Mouse (Mus musculus) heart, embryonic 14.5 days (tissue): ENCODE results near the gene Car10. TPM values are rescaled to one million over a fixed set of nuclear protein-coding genes. Genes with fewer than 3 reads are reported as not detected.

Experiments used
- ATAC-seq: fragments of 200-750 bp; cut with Nextera tagmentation; 2 replicates; pipeline ENCODE4 v1.8.0; 2017; ENCODE audit warnings: low read depth, moderate TSS enrichment; ENCODE audit not compliant: insufficient number of reproducible peaks, insufficient read depth, low FRiP score
- H3K27ac ChIP-seq, 2 experiments: fragments of 200-500 bp in 1 of 2; fragments of 300-500 bp in 1 of 2; sonication (generic) in 1 of 2; replicated peaks in 1 of 2; 2 replicates each; pipeline ENCODE4 v1.5.1; 2012 to 2014; ENCODE audit warnings: low read depth in 2 of 2, low read length in 2 of 2, control low read depth in 1 of 2, mild to moderate bottlenecking in 1 of 2, mixed read lengths in 1 of 2; ENCODE audit not compliant: control insufficient read depth in 1 of 2, insufficient read depth in 1 of 2
- H3K27me3 ChIP-seq: fragments of 300-500 bp; sonication (generic); 2 replicates; pipeline ENCODE4 v1.6.1; 2014; ENCODE audit warnings: mild to moderate bottlenecking, low read length, control low read depth; ENCODE audit not compliant: control insufficient read depth, insufficient read depth
- H3K36me3 ChIP-seq: fragments of 300-500 bp; sonication (generic); 2 replicates; pipeline ENCODE4 v1.6.1; 2014; ENCODE audit warnings: mild to moderate bottlenecking, control low read depth, low read length, mixed read lengths; ENCODE audit not compliant: control insufficient read depth, insufficient read depth
- H3K4me1 ChIP-seq, 2 experiments: fragments of 200-500 bp in 1 of 2; fragments of 300-500 bp in 1 of 2; sonication (generic) in 1 of 2; 2 replicates each; pipeline ENCODE4 v1.6.1; 2012 to 2014; ENCODE audit warnings: low read length in 2 of 2, control low read depth in 1 of 2, mixed read lengths in 1 of 2; ENCODE audit not compliant: control insufficient read depth in 2 of 2, insufficient read depth in 2 of 2
- H3K4me2 ChIP-seq: fragments of 300-500 bp; sonication (generic); 2 replicates; pipeline ENCODE4 v1.6.1; 2014; ENCODE audit warnings: mild to moderate bottlenecking, low read length
- H3K4me3 ChIP-seq, 2 experiments: fragments of 200-500 bp in 1 of 2; fragments of 300-500 bp in 1 of 2; sonication (generic) in 1 of 2; 2 replicates each; pipeline ENCODE4 v1.5.1; 2012 to 2014; ENCODE audit warnings: low read length in 2 of 2, mild to moderate bottlenecking in 2 of 2, control low read depth in 1 of 2, low read depth in 1 of 2, moderate library complexity in 1 of 2; ENCODE audit not compliant: control insufficient read depth in 1 of 2, insufficient read depth in 1 of 2
- H3K9ac ChIP-seq: fragments of 300-500 bp; sonication (generic); 2 replicates; pipeline ENCODE4 v1.6.1; 2014; ENCODE audit warnings: mild to moderate bottlenecking, low read length
- H3K9me3 ChIP-seq: fragments of 300-500 bp; sonication (generic); 2 replicates; pipeline ENCODE4 v1.6.1; 2016; ENCODE audit warnings: low read length, control low read depth; ENCODE audit not compliant: control insufficient read depth
- WGBS: fragments of 180-500 bp; shearing (Covaris S2); extraction: QIAGEN DNeasy Blood & Tissue Kit; methylation state at CpG from one replicate; pipeline ENCODE4 v1.1.7; 2014; 5-methylcytosine and 5-hydroxymethylcytosine counted together
- polyA plus RNA-seq: library from polyadenylated mRNA; unstranded; fragments of >200 nt; fragmentation: Nextera tagmentation; extraction: Ambion mirVana; gene quantifications from 2 replicates; pipeline ENCODE4 v1.2.1, GENCODE M21; 2014

The Car10 gene
- 0.07 TPM in 1 of 2 replicates, not detected in the other for polyA plus RNA-seq

DNA sequence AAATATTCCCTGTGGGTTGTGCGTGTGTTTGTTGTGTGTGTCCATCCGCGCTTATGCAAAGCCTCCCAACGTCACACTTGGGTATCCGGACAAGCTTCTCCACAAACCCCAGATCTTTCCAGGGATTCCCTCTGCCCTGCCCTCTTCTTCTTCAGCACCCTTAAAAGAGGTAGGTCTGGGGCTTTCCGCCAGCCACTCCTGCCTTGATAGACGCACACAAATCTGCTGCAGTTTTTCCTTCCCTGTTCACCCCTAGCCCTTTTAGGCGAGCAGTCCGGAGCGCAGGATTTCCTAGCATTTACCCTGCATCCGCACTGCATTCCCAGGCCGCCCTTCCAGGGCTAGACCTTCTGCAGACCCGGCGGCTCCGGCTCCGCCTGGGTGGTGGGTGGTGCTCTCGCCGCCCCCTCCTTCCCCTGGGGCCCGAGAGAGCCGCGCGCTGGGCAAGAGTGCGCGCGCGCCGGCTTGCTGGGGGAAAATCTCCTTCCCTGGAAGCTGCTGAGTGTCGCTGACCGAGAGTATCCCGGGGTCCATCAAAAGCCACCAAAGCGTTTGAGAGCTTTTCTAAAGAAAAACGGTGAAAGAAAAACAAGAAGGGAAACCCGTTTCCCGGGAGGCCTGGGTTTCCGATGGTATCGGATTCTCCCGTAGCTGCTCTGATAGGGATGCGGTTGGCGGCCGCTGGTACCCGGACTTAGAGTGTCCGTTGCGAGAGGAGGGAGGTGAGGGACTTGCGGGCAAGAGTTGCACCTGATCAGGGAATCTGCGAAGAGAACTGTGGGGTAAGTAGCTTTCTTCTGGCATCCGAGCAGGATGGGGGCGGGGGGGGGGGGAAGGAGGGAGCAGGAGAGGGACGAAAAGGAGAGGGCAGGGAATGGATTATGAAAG is at the start of gene Car10:
Gene Car10 (plus strand): TSS at position 88 of the 888 bp plus-strand sequence.
- H3K27me3 ChIP-seq = peaks cover 66% of the 10 kb centered on the region
- H3K4me2 ChIP-seq = peak within 1 kb of the TSS; percentile 62
- H3K9ac ChIP-seq = no peak within 1 kb of the TSS
- H3K27ac ChIP-seq = no peak within 1 kb of the TSS
- under 1% methylated on average over 46 of the region's 48 CpGs for WGBS
- no peak for ATAC-seq
- H3K4me1 ChIP-seq = peaks cover 2% of the 10 kb centered on the region in 2 experiments; a peak in 1 of 4 replicates
- H3K4me3 ChIP-seq = peak within 1 kb of the TSS; percentile 12 to 38; a peak in 3 of 4 replicates
- no peaks in the 10 kb centered on the region for H3K36me3 ChIP-seq
- H3K9me3 ChIP-seq = no peaks in the 10 kb centered on the region

DNA sequence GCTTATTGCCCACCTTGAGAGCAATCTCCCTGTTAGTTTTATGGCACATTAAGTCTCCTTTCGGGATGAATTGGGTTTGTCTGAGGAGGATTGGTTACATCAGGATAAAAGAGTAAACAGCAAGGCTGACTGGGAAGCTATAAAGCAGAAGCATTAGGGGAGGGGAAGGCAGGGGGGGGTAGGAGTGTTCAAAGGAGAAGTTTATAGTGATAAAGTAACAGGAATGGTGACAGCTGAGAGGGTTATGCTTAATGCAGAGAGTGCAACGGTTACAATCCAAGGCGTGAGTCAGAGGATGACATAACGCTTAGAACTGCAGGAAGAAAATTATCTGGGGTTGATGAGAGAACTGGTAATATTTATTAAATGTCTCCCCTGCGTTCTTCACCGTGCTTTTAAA is 32.8 kb upstream of the Car10 start:
- Histone ChIP-seq H3K4me3 (no peak overlapping the region), H3K27ac (no peak overlapping the region), H3K4me2 (no peak overlapping the region), H3K27me3 (no peaks in the 10 kb centered on the region), H3K36me3 (no peaks in the 10 kb centered on the region), H3K9me3 (no peaks in the 10 kb centered on the region), H3K4me1 (no peaks in the 10 kb centered on the region), H3K9ac (no peak overlapping the region)
- ATAC-seq = no peak
- 58% methylated on average over 6 of the region's 6 CpGs for WGBS

GRCm38 (mm10) chr11:93065656-93066181 is 32.1 kb upstream of the Car10 start:
- H3K4me3 ChIP-seq = no peak overlapping the region
- 75% methylated on average over 3 of the region's 3 CpGs for WGBS
- H3K9ac ChIP-seq = no peak overlapping the region
- H3K4me2 ChIP-seq = no peak overlapping the region
- H3K4me1 ChIP-seq = no peaks in the 10 kb centered on the region
- no peak overlapping the region for H3K27ac ChIP-seq
- no peaks in the 10 kb centered on the region for H3K9me3 ChIP-seq
- H3K27me3 ChIP-seq = no peaks in the 10 kb centered on the region
- H3K36me3 ChIP-seq = no peaks in the 10 kb centered on the region
- no peak for ATAC-seq

DNA sequence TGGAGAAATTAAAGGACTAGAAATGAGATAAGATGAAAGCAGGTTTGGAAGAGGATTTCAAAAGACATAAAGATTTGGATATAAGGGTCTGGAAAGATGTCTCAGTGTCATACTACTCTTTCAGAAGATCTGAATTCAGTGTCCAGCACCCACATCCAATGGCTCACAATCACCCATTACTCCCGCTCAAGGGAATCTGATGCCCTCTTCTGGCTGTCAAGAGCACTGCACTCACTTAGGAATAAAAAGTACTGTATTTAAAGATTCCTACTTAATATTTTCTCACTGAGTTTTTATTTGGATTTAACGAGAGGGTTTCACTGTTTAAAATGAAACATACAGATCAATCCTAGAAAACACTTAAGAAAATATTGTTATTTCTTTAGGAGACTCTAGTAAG is 2.2 kb upstream of the Car10 start:
- Histone ChIP-seq H3K4me2 (no peak overlapping the region), H3K27me3 (peaks cover 45% of the 10 kb centered on the region), H3K9me3 (no peaks in the 10 kb centered on the region), H3K9ac (no peak overlapping the region), H3K4me1 (peaks cover 2% of the 10 kb centered on the region in 2 experiments; a peak in 1 of 4 replicates), H3K36me3 (no peaks in the 10 kb centered on the region), H3K27ac (no peak overlapping the region), H3K4me3 (no peak overlapping the region)
- ATAC-seq = no peak
- 16% methylated on average over 2 of the region's 2 CpGs for WGBS

GRCm38 (mm10) chr11:93097001-93097400 is 827 bp upstream of the Car10 start:
- no peak for ATAC-seq
- no peaks in the 10 kb centered on the region for H3K9me3 ChIP-seq
- WGBS = 1% methylated on average over 6 of the region's 6 CpGs

GRCm38 (mm10) chr11:93097431-93097851 is 387 bp upstream of the Car10 start:
- Histone ChIP-seq H3K4me3 (no peak overlapping the region), H3K27ac (no peak overlapping the region), H3K4me1 (peaks cover 2% of the 10 kb centered on the region in 2 experiments; a peak in 1 of 4 replicates), H3K9ac (no peak overlapping the region), H3K9me3 (no peaks in the 10 kb centered on the region), H3K27me3 (peaks cover 64% of the 10 kb centered on the region), H3K4me2 (no peak overlapping the region), H3K36me3 (no peaks in the 10 kb centered on the region)
- no peak for ATAC-seq
- WGBS = 6% methylated on average over 14 of the region's 14 CpGs

More at GRCm38 (mm10) chr11:93097001-93097400, 827 bp upstream of the Car10 start:
- H3K4me3 ChIP-seq = no peak overlapping the region
- H3K9ac ChIP-seq = no peak overlapping the region
- peaks cover 59% of the 10 kb centered on the region for H3K27me3 ChIP-seq
- H3K27ac ChIP-seq = no peak overlapping the region
- no peak overlapping the region for H3K4me2 ChIP-seq
- peaks cover 2% of the 10 kb centered on the region in 2 experiments; a peak in 1 of 4 replicates for H3K4me1 ChIP-seq
- H3K36me3 ChIP-seq = no peaks in the 10 kb centered on the region

- Histone ChIP-seq H3K27me3 (peaks cover 66% of the 10 kb centered on the region), H3K9ac (no peak overlapping the region), H3K4me1 (peaks cover 2% of the 10 kb centered on the region in 2 experiments; a peak in 1 of 4 replicates), H3K9me3 (no peaks in the 10 kb centered on the region), H3K36me3 (no peaks in the 10 kb centered on the region), H3K4me3 (peak overlapping the region; percentile 12 to 38), H3K4me2 (peak overlapping the region; percentile 62), H3K27ac (no peak overlapping the region)
- WGBS = under 1% methylated on average over 37 of the region's 37 CpGs
- ATAC-seq = no peak
These were observed 1.1 kb downstream of the Car10 start for GRCm38 (mm10) chr11:93098933-93099381.
